Mouse (Mus musculus): ENCODE data around the gene Tmem185b.

GRCm38 (mm10) chr1:119543316-119543715 is 17.4 kb downstream of the Tmem185b start:
- TF ChIP-seq POLR2A (IDR thresholded peaks at IDR 0.05; ENCODE audit: insufficient read length, low read depth) (no peak), MYOG (IDR thresholded peaks at IDR 0.05; ENCODE audit: control insufficient read depth in 1 of 3, insufficient read depth in 1 of 3, insufficient read length in 2 of 3, low read depth in 2 of 3) (no peak), TCF3 (IDR thresholded peaks at IDR 0.05; ENCODE audit: insufficient read length, low read depth) (no peak), USF1 (IDR thresholded peaks at IDR 0.05; ENCODE audit: low read depth) (no peak), REST (IDR thresholded peaks at IDR 0.05; ENCODE audit: insufficient read depth, insufficient read length) (no peak), MYOD1 (IDR thresholded peaks at IDR 0.05; ENCODE audit: control insufficient read depth in 1 of 3, insufficient read length in 2 of 3, low read depth in 2 of 3) (no peak), MAX (IDR thresholded peaks at IDR 0.05; ENCODE audit: low read depth) (no peak), POLR2AphosphoS2 (IDR thresholded peaks at IDR 0.05; ENCODE audit: insufficient read length, low read depth) (no peak)
